Mouse (Mus musculus): ENCODE measurements around the gene Gli2.

DNA sequence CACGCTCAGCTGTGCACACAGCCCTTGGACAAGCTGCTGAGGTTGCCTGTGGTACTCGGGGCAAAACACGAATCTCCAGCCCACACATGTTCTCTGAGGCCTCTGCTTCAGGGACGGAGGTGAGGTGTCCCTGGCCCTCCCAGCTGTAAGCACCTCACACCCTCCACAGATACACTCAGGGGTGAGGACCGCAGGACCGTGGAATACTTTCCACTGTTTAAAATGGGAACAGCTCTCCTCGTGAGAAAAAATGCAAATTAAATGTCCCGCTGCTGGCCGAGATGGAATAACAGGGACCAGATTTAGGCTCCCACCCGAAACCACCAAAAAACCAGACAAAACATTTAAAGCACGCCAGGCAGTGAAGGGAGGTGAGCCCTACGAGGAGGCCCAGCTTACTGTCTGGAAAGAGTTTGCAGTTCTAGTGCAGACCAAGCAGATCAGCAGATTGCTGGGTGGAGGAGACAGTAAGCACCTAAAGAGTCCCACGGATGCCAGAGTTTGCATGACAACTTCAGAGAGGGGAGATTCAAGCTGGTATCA lies 19.2 kb downstream of the Gli2 start:
- TF ChIP-seq CTCF (IDR thresholded peaks at IDR 0.05; ENCODE audit: extremely low read depth, insufficient read depth, low read length) (no peak), POLR2A (IDR thresholded peaks at IDR 0.05; ENCODE audit: extremely low read depth, insufficient read depth, low read length) (no peak)

Data from cortical plate, adult 2 months (tissue).